Mouse (Mus musculus): ENCODE measurements around the gene Tspan18.

Gene Tspan18

GRCm38 (mm10) chr2:93175721-93176120 is 158.6 kb downstream of the Tspan18 start:
- ChIA-PET CTCF (interaction anchor here in 3 of 4 experiments (0.6 to 2.7 kb wide), 3 partner anchors 12 to 187 kb away, joined by 3 to 11 read pairs (median 3); partner anchors contain the start of gene Trp53i11 (in 1 of the 3)), POLR2A (interaction anchor here in 1 of 4 experiments (1.8 kb wide), 1 partner anchor 12 kb away, joined by 14 read pairs; the partner anchor contains the start of gene Trp53i11)

GRCm38 (mm10) chr2:93175278-93175677 is 159.0 kb downstream of the Tspan18 start:
- POLR2A ChIA-PET, result interaction anchor here in 2 of 4 experiments (0.5 to 0.6 kb wide), 2 partner anchors 16 to 128 kb away, joined by 3 to 4 read pairs; no protein-coding TSS in a partner anchor
- CTCF ChIA-PET, result interaction anchor here in 1 of 4 experiments (0.6 kb wide), 1 partner anchor 34 kb away, joined by 3 read pairs; no protein-coding TSS in a partner anchor

GRCm38 (mm10) chr2:93174159-93174558 is 160.1 kb downstream of the Tspan18 start:
- POLR2A ChIA-PET, result interaction anchor here in 2 of 4 experiments (1.1 to 1.3 kb wide), 5 partner anchors 12 to 25 kb away, joined by 3 to 4 read pairs (median 3); no protein-coding TSS in a partner anchor
- CTCF ChIA-PET, result interaction anchor here in 2 of 4 experiments (0.7 to 1.8 kb wide), 6 partner anchors 13 to 159 kb away, joined by 3 to 4 read pairs (median 3); partner anchors contain the start of gene Trp53i11 (in 2 of the 2)

GRCm38 (mm10) chr2:93172460-93172859 is 161.8 kb downstream of the Tspan18 start:
- POLR2A ChIA-PET, result interaction anchor here in 1 of 4 experiments (1.1 to 1.5 kb wide), 3 partner anchors 15 to 50 kb away, joined by 3 to 5 read pairs (median 4); partner anchors contain the start of gene Trp53i11
- CTCF ChIA-PET, result interaction anchor here in 2 of 4 experiments (0.6 to 0.7 kb wide), 2 partner anchors 16 to 571 kb away, joined by 8 to 9 read pairs; no protein-coding TSS in a partner anchor

GRCm38 (mm10) chr2:93171929-93172328 is 162.4 kb downstream of the Tspan18 start:
- CTCF ChIA-PET, result interaction anchor here in 3 of 4 experiments (0.7 to 0.9 kb wide), 3 partner anchors 16 to 48 kb away, joined by 3 to 8 read pairs (median 7); no protein-coding TSS in a partner anchor
- POLR2A ChIA-PET, result interaction anchor here in 1 of 4 experiments (1.1 to 1.5 kb wide), 3 partner anchors 15 to 50 kb away, joined by 3 to 5 read pairs (median 4); partner anchors contain the start of gene Trp53i11

GRCm38 (mm10) chr2:93170845-93171200 is 163.5 kb downstream of the Tspan18 start:
- CTCF ChIA-PET, result interaction anchor here in 1 of 4 experiments (0.7 kb wide), 1 partner anchor 251 kb away, joined by 3 read pairs; no protein-coding TSS in a partner anchor
- POLR2A ChIA-PET, result interaction anchor here (0.8 to 1.7 kb wide), 7 partner anchors 9 to 21 kb away, joined by 3 to 5 read pairs (median 3); no protein-coding TSS in a partner anchor

DNA sequence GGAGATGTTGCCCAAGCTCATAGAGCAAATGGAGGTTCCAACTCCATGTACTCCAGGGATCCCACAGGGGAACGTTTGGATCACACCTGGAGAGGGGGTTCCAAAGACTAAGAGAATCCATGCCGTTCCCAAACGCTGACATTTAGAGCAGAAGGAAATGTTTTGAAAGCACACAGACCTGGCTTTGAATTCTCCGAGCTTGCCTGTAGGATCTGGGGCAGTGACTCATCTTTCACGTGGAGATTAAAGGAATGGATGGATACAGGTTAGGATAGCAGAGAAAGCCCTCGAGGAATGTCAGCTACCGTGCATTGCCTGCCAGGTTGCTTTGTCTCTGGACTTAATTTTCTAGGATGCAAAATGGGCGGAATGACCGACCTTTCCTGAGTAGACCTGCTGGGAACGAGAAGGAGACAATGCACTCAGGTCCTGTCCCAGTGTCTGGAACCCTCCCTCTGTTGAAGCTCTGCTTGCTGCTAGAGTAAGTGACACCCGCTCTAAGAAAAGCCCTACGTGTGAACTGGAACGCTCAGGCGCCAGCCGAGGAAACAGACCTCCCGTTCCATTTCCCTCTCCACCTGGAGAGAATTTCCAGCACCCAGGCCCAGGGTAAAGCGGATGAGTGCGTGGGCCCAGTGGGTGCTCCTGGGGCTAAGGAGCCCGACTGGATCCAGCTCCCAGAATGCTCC is 164.0 kb downstream of the Tspan18 start:
- POLR2A ChIA-PET, result interaction anchor here (0.6 to 1.7 kb wide), 7 partner anchors 10 to 21 kb away, joined by 3 to 6 read pairs (median 3); no protein-coding TSS in a partner anchor
- CTCF ChIA-PET, result interaction anchor here in 1 of 4 experiments (1.5 kb wide), 1 partner anchor 94 kb away, joined by 3 read pairs; no protein-coding TSS in a partner anchor

GRCm38 (mm10) chr2:93166734-93167406 is 167.4 kb downstream of the Tspan18 start:
- POLR2A ChIA-PET, result no interaction called here

DNA sequence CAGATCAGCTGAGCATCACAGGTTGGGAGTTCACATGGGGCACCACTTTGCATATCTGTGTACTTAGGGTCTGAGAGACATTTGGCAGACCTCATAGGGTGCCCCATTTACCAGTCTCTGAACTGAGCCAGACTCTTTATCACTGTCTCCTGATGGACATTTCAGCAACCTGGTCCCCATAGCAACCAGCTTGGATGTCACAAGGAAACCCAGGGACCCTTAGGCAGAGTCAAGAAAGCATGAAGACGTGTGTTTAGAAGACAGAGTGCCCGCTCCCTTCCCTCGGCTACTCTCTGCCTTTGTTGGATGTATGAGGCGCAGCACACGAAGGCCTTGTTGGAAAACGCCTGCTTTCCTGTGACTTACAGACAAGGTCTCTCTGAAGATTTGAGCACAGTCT is 168.0 kb downstream of the Tspan18 start:
- CTCF ChIA-PET, result interaction anchor here in 2 of 4 experiments (0.6 to 1.2 kb wide), 2 partner anchors 33 to 199 kb away, joined by 3 to 4 read pairs; no protein-coding TSS in a partner anchor

More at GRCm38 (mm10) chr2:93166734-93167406, 167.4 kb downstream of the Tspan18 start:
- CTCF ChIA-PET, result no interaction called here

DNA sequence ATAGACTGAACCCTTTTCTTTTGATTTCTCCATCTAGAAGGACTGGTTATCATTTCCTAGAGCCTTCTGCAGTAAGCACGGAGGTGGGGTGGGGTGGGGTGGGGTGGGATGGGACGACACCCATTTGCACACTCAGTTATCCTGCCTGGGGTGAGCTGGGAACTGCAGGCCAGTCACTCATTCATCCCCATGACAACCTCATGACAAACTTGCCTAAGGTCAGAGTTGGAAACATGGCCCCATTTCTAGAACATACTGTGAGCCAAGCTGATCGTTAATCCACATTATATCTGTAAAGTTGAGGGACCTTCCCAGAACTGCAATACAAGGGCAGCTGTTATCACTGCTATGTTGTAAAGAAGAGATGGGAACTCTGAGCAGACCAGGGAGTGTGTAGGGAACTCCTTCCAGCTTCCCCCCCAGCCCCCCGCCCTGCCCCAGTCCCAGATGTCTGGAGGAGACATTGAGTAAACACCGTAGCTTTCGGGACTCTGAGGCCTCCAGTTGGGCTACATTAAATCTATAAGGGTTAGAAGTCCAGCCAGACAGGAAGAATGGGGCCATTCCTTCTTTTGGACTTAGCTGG is 170.5 kb downstream of the Tspan18 start:
- POLR2A ChIA-PET, result interaction anchor here in 3 of 4 experiments (0.6 to 1.7 kb wide), 5 partner anchors 13 to 63 kb away, joined by 3 to 11 read pairs (median 4); no protein-coding TSS in a partner anchor
- CTCF ChIA-PET, result interaction anchor here in 3 of 4 experiments (0.5 to 1.8 kb wide), 8 partner anchors 16 to 294 kb away, joined by 3 to 9 read pairs (median 3); partner anchors contain the start of gene Trp53i11 (in 1 of the 3)

More for the DNA sequence above, 168.0 kb downstream of the Tspan18 start:
- POLR2A ChIA-PET, result no interaction called here

DNA sequence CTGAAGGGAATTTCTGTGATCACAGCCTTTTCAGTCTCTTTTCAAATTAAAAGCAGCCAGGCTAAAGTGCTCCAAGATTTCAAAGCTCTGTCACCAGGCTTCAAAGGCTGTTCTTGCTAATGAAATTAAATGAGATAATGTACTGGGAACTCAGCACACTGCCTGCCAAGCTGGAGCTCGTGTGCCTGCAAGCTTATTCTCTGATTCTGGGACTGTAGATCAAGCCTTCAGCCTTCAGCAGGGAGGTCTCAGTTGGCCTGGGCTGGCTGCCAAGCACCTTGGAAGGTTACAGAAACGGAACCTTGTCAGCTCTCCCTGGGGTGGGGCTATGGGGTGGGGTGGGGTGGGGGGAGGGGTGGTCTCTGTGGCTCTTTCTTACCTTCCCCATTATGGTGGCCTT is 171.0 kb downstream of the Tspan18 start:
- POLR2A ChIA-PET, result interaction anchor here in 3 of 4 experiments (0.6 to 1.7 kb wide), 9 partner anchors 13 to 63 kb away, joined by 3 to 11 read pairs (median 3); no protein-coding TSS in a partner anchor
- CTCF ChIA-PET, result interaction anchor here in 3 of 4 experiments (0.6 to 1.8 kb wide), 7 partner anchors 16 to 199 kb away, joined by 3 to 9 read pairs (median 3); partner anchors contain the start of gene Trp53i11 (in 1 of the 3)

GRCm38 (mm10) chr2:93162791-93163190 is 171.5 kb downstream of the Tspan18 start:
- ChIA-PET CTCF (interaction anchor here in 3 of 4 experiments (0.6 to 1.8 kb wide), 8 partner anchors 15 to 308 kb away, joined by 3 to 9 read pairs (median 3); partner anchors contain the start of gene Trp53i11 (in 1 of the 3)), POLR2A (interaction anchor here in 3 of 4 experiments (0.6 to 1.7 kb wide), 10 partner anchors 14 to 39 kb away, joined by 3 to 11 read pairs (median 3); no protein-coding TSS in a partner anchor)

DNA sequence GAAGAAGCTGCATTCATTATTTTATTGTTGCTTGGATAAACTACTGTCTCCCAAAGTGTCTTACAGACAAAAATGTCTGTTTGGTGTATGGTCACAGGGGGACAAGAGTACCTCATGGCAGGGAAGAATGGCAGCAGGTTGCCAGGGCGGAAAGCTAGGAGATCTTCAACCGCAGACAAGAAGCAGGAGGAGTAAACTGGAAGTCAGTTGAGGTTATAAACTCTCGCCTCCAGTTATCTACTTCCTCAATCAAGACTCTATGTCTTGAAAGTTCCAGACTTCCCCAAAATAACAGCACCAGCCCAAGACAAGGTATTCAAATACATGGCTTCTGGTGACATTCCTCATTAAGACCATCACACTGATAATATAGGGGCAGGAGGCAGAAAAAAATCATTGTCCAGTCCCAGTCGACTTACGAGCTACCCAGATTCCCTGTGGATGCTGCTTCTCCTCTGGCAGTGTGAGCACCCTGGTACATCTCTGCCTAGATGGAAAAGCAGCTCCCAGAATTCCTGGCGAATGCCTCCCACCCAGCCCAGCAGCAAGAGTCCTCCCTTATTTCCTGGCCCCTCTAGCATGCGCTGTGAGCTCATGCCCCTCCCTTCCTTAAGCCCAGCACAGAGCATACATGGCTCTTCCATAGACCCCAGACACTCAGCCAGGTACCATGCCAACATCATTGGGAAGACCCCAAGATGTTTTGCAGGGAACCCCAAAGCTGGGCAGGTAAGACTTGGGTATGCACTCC is 172.2 kb downstream of the Tspan18 start:
- ChIA-PET POLR2A (interaction anchor here in 3 of 4 experiments (0.6 to 1.2 kb wide), 4 partner anchors 12 to 31 kb away, joined by 3 to 4 read pairs (median 4); no protein-coding TSS in a partner anchor), CTCF (interaction anchor here (0.6 to 1.8 kb wide), 5 partner anchors 25 to 309 kb away, joined by 3 to 5 read pairs (median 3); partner anchors contain the start of gene Trp53i11 (in 1 of the 4))

DNA sequence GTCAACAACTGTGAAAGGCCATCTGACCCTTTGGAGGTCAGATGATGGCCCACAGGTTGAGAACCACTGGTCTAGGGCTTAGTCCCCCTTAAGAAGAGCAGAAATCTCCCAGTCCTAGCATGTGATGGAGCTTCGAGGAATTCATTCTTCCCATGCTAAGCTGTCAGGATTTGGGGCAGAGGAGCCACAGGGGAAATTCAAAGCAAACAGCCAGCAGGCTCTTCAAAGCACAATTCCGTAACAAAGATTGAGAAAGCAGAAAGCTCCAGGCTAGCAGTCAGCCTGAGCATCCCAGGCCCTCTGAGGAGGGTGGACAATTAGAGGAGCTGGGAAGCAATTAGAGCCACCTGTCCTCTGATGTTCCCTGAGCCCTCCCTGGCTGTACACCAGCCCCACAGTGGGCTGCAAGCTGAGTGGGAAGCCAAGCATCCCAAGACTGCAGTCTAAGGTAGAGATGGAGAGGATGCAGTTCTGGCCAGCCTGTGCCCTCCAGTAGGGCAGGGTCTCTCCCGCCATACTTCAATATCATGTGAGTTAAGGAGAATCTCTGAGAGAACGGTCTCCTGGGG is 173.8 kb downstream of the Tspan18 start:
- POLR2A ChIA-PET, result no interaction called here
- CTCF ChIA-PET, result interaction anchor here in 2 of 4 experiments (0.6 to 1.3 kb wide), 3 partner anchors 28 to 127 kb away, joined by 3 to 5 read pairs (median 4); no protein-coding TSS in a partner anchor

- POLR2A ChIA-PET, result interaction anchor here in 1 of 4 experiments (1.9 kb wide), 1 partner anchor 22 kb away, joined by 5 read pairs; no protein-coding TSS in a partner anchor
- CTCF ChIA-PET, result no interaction called here
These were observed 179.7 kb downstream of the Tspan18 start for GRCm38 (mm10) chr2:93154486-93155032.

DNA sequence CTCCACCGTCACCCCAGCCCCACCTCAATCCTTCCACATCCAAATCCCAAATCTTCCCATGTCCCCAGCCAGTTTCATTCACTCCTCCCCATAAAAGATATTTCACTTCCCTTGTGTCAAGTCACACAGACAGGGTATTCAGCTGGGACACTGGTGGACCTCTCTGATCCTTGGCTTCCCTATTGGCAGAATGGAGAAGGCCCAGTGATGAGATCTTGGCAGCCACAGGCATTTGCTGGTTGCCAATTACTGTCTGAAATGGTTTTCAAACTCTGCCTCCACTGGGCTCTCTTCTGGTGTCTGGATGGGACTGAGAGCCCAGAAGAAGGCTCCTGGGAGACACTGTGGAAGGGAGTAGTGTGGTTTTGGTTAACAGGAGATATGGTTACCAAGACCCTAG is 180.5 kb downstream of the Tspan18 start:
- CTCF ChIA-PET, result no interaction called here
- POLR2A ChIA-PET, result interaction anchor here in 1 of 4 experiments (1.9 kb wide), 1 partner anchor 23 kb away, joined by 5 read pairs; no protein-coding TSS in a partner anchor

All from embryonic stem cell, embryonic (primary cell).